Mouse (Mus musculus) brain, embryonic 18.5 days (tissue): ENCODE measurements around the gene Trim30a.
"Not testable (repeated sequence)": the region's sequence is repeated elsewhere in the genome, so short reads cannot be mapped to it uniquely, and the experiment has no call there.

Experiments used
- DNase-seq: peaks from one replicate; pipeline ENCODE4 v3.0.0-alpha.2; 2012; ENCODE audit warnings: low read depth, low spot score

Gene Trim30a

DNA sequence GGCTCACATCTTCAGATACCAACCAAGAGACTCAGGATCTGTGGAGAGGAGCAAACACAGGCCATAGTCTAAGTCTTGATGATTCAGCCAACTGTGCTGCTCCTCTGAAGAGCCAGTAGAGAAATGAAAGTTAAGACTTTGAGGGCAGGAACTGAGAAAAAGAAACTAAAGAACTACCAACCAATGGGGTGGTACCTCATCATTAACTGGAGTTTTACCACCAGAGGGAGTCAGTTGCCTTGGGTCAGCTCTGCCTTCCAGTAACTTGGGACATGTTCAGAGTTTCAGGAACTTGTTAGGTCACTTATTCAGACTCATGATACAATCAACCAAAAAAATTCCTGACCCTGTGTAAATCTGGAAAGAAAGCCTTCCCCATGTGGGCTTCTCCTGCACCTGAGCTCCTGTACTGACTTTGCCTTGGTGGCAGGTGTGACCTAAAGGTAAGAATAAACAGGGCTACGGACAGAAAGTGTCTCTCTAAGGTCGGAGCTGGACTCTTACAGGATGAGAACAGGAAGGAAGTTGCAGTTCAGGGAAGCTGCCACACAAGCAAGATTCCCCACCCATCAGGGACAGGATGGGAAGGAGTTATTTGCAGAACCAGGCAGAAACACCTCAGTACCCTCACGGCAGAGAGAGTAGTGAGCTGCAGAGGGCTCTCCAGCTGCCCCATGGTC, at the start of gene Trim30a:
Gene Trim30a, minus strand, starts transcription at position 129 of the 680 bp plus-strand sequence.
- DNase-seq = no peak

DNA sequence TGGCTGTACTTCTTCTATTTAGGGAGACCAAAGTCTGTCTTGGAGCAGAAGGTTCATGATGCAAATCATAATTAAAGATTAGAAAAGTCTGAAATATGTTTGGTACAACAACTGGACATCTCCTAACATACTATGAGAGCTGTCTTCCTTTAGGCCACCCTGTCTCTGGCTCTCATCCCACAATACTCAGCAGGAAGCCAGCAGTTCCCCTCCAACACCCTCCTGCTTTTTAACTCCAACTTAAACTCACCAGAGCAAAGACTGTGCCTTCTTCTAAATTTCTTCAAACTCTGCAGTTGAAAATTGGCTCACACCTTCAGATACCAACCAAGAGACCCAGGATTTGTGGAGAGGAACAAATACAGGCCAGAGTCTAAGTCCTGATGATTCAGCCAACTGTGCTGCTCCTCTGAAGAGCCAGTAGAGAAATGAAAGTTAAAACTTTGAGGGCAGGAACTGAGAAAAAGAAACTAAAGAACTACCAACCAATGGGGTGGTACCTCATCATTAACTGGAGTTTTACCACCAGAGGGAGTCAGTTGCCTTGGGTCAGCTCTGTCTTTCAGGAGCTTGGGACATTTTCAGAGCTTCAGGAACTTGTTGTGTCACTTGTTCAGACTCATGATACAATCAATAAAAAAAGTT, 42.5 kb upstream of the Trim30a start, which contains the start of gene Trim30d:
Gene Trim30d, minus strand, starts transcription at position 429 of the 645 bp plus-strand sequence.
- not testable (repeated sequence) for DNase-seq

DNA sequence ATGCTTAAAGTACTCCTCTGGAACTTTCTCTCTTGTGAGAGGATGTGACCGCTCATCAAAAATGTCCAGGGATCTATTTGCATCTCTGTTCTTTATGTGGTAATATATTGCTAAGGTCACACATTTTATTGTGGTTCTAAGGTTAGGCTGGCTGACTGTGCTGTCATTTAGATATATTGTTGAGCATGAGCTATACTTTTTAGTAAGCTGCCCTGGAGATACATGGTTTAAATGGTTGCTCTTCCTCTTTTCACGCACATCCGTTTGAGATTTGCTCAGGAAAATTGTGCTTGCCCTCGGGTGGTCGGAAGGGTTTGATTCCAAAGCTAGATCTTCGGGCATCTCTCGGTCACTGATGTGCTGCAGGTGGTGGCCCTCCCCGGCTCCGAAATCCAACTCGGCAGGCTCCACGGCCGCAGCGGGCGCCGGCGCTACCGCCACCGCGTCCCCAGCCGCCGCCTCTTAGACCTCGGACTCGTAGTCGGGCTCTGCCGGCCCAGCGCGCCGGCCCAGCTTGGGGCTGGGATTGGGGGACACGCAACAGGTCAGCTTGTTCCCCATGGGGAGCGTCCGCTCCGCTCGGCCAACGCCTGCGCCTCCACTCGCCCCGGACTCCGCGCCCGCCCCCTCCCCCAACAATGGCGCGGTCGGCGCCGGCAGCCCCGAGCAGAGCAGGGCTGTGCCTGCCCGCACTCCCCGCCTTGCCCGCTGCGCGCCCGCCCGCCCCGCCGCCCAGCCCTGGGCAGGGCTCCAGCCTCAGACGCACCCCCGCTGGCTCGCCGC, 36.8 kb upstream of the Trim30a start:
- no peak for DNase-seq

DNA sequence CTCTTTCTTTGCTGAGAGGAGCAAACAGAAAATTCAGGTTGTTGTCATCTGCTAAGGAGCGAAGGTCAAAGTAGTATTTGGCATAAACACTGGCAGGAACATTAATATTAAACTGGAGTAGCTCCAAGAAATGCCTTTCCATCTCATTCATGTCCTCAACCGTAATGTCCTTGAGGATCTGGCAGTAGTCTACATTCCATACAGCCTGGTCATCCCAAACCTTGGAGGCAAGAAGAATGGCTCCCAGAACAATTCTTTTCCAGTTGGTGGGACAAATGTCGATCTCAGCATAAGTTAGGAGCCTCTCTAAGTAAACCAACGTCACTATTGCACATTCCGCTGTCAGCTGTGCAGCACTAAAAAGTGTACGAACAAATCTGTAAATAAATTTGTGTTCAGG, 36.2 kb upstream of the Trim30a start:
- not testable (repeated sequence) for DNase-seq

DNA sequence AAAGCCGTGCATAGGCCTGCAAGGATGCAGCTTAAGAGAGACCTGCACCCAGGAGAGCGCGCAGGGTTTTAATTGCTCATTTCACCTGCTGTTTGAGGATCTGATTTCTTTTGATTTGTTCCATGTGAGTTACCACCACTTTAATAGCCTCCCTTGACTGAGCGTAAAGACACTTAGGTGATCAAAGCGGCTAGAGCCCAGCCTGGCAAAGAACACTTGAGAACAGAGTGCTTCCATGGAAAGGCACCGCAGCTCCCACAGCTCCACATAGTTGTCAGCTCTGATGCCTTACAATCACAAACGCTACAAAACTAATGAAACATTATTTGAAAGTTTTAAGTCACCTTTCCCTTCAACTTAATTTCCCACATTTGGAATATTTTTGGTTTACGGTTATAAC, 34.5 kb upstream of the Trim30a start:
- DNase-seq = not testable (repeated sequence)

DNA sequence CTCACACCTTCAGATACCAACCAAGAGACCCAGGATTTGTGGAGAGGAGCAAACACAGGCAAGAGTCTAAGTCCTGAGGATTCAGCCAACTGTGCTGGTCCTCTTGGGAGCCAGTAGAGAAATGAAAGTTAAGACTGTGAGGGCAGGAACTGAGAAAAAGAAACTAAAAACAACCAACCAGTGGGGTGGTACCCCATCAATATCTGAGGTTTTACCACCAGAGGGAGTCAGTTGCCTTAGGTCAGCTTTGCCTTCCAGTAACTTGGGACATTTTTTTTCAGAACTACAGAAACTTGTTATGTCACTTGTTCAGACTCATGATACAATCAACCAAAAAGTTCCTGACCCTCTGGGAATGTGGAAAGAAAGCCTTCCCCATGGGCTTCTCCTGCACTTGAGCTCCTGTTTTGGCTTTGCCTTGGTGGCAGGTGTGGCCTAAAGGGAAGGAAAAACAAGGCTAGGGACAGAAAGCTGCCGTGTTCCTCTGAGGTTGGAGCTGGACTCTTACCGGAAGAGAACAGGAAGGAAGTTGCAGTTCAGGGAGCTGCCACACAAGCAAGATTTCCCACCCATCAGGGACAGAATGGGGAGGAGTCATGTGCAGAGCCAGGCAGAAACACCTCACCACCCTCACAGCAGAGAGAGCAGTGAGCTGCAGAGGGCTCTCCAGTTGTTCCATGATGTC, 18.9 kb downstream of the Trim30a start:
- DNase-seq = no peak

DNA sequence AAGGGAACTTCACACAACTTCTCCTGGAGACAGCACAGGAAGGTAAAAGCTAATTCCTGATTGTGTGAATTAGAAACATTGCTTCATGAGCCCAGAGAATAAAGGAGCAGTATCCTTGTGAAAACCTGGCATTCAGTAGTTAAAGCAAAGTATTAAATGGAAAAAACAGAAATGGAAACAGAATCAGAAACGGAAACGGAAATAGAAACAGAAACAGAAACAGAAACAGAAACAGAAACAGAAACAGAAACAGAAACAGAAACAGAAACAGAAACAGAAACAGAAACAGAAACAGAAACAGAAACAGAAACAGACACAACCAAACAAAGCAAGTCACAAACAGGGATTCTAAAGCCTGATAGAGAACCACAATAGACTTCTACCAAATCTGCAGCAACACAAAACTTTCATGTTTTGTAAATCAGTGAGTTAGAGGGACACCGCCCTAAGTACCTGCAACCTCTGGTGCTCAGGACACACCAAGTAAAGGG, 60.5 kb downstream of the Trim30a start:
- DNase-seq = no peak

DNA sequence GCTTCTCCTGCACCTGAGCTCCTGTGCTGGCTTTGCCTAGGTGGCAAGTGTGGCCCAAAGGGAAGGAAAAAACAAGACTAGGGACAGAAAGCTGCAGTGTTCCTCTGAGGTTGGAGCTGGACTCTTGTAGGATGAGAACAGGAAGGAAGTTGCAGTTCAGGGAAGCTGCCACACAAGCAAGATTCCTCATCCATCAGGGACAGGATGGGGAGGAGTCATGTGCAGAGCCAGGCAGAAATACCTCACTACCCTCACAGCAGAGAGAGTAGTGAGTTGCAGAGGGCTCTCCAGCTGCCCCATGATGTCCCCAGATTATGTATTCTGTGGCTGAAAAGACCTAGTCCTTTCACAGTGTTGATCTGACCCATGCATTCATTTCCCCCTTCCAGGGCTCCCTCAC, 63.9 kb downstream of the Trim30a start:
- no peak for DNase-seq

DNA sequence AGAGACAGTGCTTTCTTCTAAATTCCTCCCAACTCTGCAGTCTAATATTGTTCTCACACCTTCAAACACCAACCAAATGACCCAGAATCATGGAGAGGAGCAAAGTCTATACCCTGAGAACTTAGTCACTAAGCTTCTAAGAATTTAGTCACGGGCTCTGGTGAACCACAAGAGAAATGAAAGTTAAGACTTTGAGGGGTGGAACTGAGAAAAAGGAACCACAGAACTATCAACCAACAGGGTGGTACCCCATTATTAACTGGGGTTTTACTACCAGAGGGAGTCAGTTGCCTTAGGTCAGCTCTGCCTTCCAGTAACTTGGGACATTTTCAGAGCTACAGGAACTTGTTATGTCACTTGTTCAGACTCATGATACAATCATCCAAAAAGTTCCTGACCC, 64.3 kb downstream of the Trim30a start, which contains the start of gene Trim30c:
Gene Trim30c, minus strand, starts transcription at position 140 of the 400 bp plus-strand sequence.
- no peak for DNase-seq

DNA sequence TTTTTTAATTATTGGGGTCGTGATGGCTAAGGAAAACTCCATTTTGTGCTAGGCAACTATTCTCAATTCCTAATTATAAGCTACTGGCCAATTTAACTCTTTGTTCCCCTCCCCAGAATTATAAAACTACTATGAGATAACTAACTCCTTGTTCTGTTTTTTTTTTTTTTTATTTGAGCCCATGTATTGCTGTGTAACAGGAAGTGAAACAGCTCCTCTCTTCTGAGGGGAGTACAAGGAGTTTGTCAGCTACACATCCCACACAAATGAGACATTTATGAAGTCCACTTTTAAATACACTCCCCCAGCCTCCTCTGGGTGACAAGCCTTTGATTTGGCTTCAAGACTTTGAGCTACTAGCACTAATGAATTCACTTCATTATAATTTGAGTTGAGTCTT, 66.5 kb downstream of the Trim30a start:
- DNase-seq = no peak

DNA sequence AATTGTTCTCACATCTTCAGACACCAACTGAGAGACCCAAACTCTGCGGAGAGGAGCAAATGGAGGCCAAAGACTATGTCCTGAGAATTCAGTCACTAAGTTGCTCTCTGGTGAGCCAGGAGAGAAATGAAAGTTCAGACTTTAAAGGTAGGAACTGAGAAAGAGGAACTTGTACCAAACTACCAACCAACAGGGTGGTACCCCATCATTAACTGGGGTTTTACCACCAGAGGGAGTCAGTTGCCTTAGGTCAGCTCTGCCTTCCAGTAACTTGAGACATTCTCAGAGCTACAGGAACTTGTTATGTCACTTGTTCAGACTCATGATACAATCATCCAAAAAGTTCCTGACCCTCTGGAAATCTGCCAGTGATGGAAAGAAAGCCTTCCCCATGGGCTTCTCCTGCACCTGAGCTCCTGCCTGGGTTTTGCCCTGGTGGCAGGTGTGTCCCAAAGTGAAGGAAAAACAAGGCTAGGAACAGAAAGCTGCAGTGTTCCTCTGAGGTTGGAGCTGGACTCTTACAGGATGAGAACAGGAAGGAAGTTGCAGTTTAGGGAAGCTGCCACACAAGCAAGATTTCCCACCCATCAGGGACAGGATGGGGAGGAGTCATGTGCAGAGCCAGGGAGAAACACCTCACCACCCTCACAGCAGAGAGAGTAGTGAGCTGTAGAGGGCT, 95.1 kb downstream of the Trim30a start, which contains the start of gene Trim30b:
Gene Trim30b, minus strand, starts transcription at position 149 of the 679 bp plus-strand sequence.
- DNase-seq = no peak

DNA sequence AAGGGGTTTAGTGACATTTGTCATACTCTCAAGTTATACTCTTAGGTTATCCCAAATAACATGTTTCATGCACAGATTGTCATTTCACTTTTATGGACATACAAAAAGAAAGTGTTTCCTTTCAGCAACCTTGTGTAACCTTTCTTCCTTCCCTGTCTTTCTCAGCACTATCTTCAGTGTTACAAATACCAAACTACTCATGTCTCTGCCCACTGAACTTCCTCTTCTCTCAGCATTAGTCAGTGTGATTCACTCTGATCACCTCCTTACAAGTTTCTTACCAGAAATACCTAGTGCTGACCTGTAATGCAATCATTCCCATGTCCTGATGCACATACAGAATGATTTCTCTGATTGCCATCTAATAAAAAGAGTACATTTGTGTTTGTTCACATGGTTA, 98.7 kb downstream of the Trim30a start:
- DNase-seq = no peak
